Mouse (Mus musculus) heart, embryonic 15.5 days (tissue): ENCODE measurements around the gene Slc28a3. TPM values are rescaled to one million over a fixed set of nuclear protein-coding genes. Genes with fewer than 3 reads are reported as not detected.
A peak's percentile ranks its signal among the peaks of the same experiment; 100 is the strongest.

Source experiments
- ATAC-seq: fragments of 200-750 bp; cut with Nextera tagmentation; replicated peaks from 2 replicates; pipeline ENCODE4 v1.8.0; 2017; ENCODE audit warnings: low read depth, moderate TSS enrichment; ENCODE audit not compliant: insufficient number of reproducible peaks, insufficient read depth, low FRiP score
- H3K27ac ChIP-seq: fragments of 300-500 bp; sonication (generic); 2 replicates; pipeline ENCODE4 v1.5.1; 2015; ENCODE audit warnings: mild to moderate bottlenecking, inconsistent platforms
- H3K27me3 ChIP-seq: fragments of 300-500 bp; sonication (generic); 2 replicates; pipeline ENCODE4 v1.6.1; 2015; ENCODE audit warnings: inconsistent platforms
- H3K36me3 ChIP-seq: fragments of 300-500 bp; sonication (generic); 2 replicates; pipeline ENCODE4 v1.6.1; 2015; ENCODE audit warnings: mild to moderate bottlenecking, inconsistent platforms
- H3K4me1 ChIP-seq: fragments of 300-500 bp; sonication (generic); replicated peaks from 2 replicates; pipeline ENCODE4 v1.6.1; 2015; ENCODE audit warnings: inconsistent platforms
- H3K4me2 ChIP-seq: fragments of 300-500 bp; sonication (generic); 2 replicates; pipeline ENCODE4 v1.6.1; 2015; ENCODE audit warnings: inconsistent platforms, mild to moderate bottlenecking, moderate library complexity
- H3K4me3 ChIP-seq: fragments of 300-500 bp; sonication (generic); 2 replicates; pipeline ENCODE4 v1.5.1; 2015; ENCODE audit warnings: mild to moderate bottlenecking, inconsistent platforms
- H3K9ac ChIP-seq: fragments of 300-500 bp; sonication (generic); 2 replicates; pipeline ENCODE4 v1.6.1; 2015; ENCODE audit warnings: mild to moderate bottlenecking, inconsistent platforms
- H3K9me3 ChIP-seq: fragments of 300-500 bp; sonication (generic); replicated peaks from 2 replicates; pipeline ENCODE4 v1.6.1; 2016; ENCODE audit warnings: inconsistent platforms
- WGBS: fragments of 180-500 bp; shearing (Covaris S2); methylation state at CpG from one replicate; pipeline ENCODE4 v1.1.7; 2015; ENCODE audit warnings: mixed read lengths; 5-methylcytosine and 5-hydroxymethylcytosine counted together
- polyA plus RNA-seq: library from polyadenylated mRNA; unstranded; fragments of >200 nt; fragmentation: Nextera tagmentation; extraction: Ambion mirVana; gene quantifications from 2 replicates; pipeline ENCODE4 v1.2.1, GENCODE M21; 2015

Slc28a3 gene
- polyA plus RNA-seq, 1 experiment from 2014 or later, result 0.05 TPM

DNA sequence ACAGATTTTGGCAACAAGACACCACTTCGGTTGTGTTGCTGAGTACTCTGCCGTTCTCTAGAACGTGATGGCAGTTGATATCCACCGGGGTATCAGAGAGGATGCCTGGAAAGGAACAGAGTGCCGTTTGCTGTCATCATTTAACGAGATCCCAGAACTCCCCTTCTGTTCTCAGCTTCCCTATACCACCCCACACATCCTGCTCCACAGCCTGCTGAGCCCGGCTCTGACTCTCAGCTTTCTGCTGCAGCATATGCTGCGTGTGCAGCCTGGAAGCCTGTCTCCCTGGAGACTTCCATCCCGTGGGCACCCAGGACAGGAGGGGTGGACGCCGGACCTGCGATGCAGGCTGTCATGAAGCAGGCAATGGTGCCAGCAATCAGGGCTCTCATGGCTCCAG is 52.5 kb downstream of the Slc28a3 start:
- Histone ChIP-seq H3K27ac (no peak overlapping the region), H3K9me3 (no peaks in the 10 kb centered on the region), H3K9ac (no peak overlapping the region), H3K4me1 (no peaks in the 10 kb centered on the region), H3K4me3 (no peak overlapping the region), H3K27me3 (no peaks in the 10 kb centered on the region), H3K4me2 (no peak overlapping the region), H3K36me3 (no peaks in the 10 kb centered on the region)
- ATAC-seq, result no peak
- 62% methylated on average over 12 of the region's 12 CpGs for WGBS

DNA sequence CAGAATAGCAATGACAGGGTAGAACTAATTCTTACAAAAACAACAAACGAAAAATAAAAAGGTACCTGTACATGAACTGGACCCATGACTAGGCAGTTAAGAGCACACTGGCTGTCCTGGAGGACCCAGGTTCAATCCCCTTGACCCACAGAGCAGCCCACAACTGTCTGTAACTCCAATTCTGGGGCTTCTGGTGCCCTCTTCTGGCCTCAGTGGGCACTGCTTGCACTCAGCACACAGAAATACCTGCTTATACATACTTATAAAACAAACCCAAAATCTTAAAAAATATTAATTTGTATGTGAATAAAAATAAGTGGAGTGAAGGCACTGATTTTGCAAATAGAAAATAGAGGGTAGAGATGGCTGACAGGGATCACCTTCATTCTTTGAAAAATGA is 54.7 kb downstream of the Slc28a3 start:
- Histone ChIP-seq H3K4me2 (no peak overlapping the region), H3K27me3 (no peaks in the 10 kb centered on the region), H3K27ac (no peak overlapping the region), H3K4me3 (no peak overlapping the region), H3K36me3 (no peaks in the 10 kb centered on the region), H3K4me1 (no peaks in the 10 kb centered on the region), H3K9me3 (no peaks in the 10 kb centered on the region), H3K9ac (no peak overlapping the region)
- ATAC-seq, result no peak
- 75% methylated on average over 1 of the region's 1 CpGs for WGBS

DNA sequence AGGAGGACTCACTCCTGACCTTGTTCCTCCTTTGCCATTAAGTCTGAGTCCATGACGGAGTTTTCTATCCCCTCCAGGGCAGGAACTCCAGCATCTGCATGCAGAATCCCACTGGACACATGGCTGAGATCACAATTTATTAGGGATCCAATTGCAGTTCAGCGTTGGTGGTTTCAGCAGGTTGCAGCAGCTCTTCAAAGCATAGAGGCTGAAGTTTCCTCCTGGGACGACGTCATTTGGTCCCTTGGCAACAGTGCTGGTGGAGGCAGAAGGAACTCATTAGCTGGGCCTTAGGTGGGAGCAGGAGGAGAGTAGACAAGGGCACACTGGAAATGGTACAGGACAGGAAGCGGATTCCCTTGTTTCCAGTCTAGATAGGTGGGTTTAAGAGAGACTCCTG is 55.1 kb downstream of the Slc28a3 start:
- WGBS, result 65% methylated on average over 5 of the region's 5 CpGs
- no peaks in the 10 kb centered on the region for H3K9me3 ChIP-seq
- H3K4me3 ChIP-seq, result no peak overlapping the region
- H3K4me2 ChIP-seq, result no peak overlapping the region
- H3K27ac ChIP-seq, result no peak overlapping the region
- no peaks in the 10 kb centered on the region for H3K27me3 ChIP-seq
- H3K4me1 ChIP-seq, result no peaks in the 10 kb centered on the region
- ATAC-seq, result no peak
- no peak overlapping the region for H3K9ac ChIP-seq
- H3K36me3 ChIP-seq, result no peaks in the 10 kb centered on the region

DNA sequence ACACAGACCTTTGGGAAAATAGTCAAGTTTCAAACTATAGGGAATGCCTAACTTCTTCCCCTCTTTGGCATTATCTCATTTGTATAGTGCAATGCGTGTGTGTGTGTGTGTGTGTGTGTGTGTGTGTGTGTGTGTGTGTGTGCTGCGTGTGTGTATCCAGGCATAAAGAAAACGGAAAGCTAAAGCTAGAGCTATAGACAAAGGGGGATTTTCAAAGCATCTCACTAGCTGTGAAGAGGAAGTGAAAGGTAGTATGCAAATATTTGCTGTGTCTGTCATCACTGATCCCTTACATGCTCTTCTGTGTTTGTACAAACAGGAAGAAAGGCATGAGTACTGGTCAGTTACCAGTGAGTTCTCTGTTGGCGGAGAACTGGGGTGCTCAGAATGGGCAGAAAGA is 58.8 kb downstream of the Slc28a3 start:
- Histone ChIP-seq H3K27ac (no peak overlapping the region), H3K9me3 (no peaks in the 10 kb centered on the region), H3K4me2 (no peak overlapping the region), H3K36me3 (no peaks in the 10 kb centered on the region), H3K4me3 (no peak overlapping the region), H3K27me3 (no peaks in the 10 kb centered on the region), H3K9ac (no peak overlapping the region), H3K4me1 (no peaks in the 10 kb centered on the region)
- ATAC-seq, result no peak
- WGBS, result 92% methylated on average over 4 of the region's 4 CpGs

DNA sequence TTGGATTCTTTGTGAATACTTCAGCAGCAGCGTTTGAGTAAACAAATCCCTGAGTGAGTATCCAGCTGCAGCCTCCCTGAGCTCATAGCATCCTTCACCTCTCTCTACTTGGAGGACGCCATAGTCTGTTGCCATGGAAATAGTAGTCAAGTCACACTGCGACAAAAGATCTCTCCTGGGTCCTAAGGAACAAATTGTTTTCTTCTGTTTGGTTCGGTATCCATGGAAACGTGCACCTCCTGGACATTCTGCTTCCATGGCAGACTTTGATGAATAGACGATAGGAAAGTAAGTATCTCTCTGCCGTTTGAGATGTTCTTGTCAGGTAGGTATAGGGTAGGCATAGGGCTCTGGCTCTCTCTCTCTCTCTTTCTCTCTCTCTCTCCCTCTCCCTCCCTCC is 63.1 kb downstream of the Slc28a3 start:
- Histone ChIP-seq H3K4me1 (0 out of 2 replicates have a peak, but pooled peaks cover 2% of the 10 kb centered on the region), H3K27ac (no peak overlapping the region), H3K27me3 (peaks cover 19% of the 10 kb centered on the region), H3K9me3 (no peaks in the 10 kb centered on the region), H3K36me3 (no peaks in the 10 kb centered on the region), H3K4me3 (no peak overlapping the region), H3K4me2 (no peak overlapping the region), H3K9ac (no peak overlapping the region)
- no peak for ATAC-seq
- WGBS, result 45% methylated on average over 7 of the region's 7 CpGs

DNA sequence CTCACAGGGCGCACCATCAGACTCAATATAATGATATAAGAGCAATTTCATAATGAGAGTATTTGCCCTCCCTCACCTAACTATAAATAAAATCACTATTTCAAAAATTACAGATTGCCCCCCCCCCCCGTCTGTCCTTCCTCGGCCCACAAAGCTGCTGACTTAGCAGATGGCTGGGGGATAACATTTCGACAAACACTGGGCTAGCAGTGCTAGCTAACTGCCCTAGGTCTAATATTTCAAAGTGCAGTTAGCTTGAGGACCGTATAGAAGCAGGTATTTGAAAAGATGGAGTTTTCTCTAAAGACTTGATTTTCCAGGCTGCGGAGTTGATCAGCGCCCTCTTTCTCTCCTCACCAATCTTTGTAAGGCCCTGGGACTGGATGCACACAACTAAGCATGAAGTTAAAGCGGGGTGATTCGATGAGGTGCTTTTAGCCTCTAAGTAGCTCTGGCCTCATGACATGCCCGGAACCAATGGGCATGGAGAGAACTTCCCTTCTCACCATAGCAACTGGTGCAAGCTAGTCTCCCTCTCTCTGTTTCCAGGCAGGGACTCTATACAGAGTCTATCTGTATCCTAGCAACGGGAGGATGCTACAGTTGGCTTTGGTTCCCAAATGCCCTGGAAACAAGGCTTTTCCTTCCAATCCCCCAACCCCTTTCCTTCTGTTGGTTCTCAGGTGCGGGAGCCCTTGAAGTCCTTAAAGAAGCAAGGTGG is 66.8 kb downstream of the Slc28a3 start:
- H3K9me3 ChIP-seq, result no peaks in the 10 kb centered on the region
- H3K4me1 ChIP-seq, result 0 out of 2 replicates have a peak, but pooled peaks cover 2% of the 10 kb centered on the region
- peaks cover 19% of the 10 kb centered on the region for H3K27me3 ChIP-seq
- no peak overlapping the region for H3K27ac ChIP-seq
- no peak overlapping the region for H3K4me3 ChIP-seq
- no peaks in the 10 kb centered on the region for H3K36me3 ChIP-seq
- no peak overlapping the region for H3K9ac ChIP-seq
- 62% methylated on average over 12 of the region's 12 CpGs for WGBS
- no peak overlapping the region for H3K4me2 ChIP-seq
- no peak for ATAC-seq

- no peak overlapping the region for H3K9ac ChIP-seq
- no peaks in the 10 kb centered on the region for H3K9me3 ChIP-seq
- peaks cover 19% of the 10 kb centered on the region for H3K27me3 ChIP-seq
- no peak overlapping the region for H3K4me3 ChIP-seq
- 0 out of 2 replicates have a peak, but pooled peaks have one; percentile 74 for ATAC-seq
- H3K36me3 ChIP-seq, result no peaks in the 10 kb centered on the region
- WGBS, result 35% methylated on average over 7 of the region's 7 CpGs
- no peak overlapping the region for H3K27ac ChIP-seq
- H3K4me2 ChIP-seq, result no peak overlapping the region
- 0 out of 2 replicates have a peak, but pooled peaks cover 2% of the 10 kb centered on the region for H3K4me1 ChIP-seq
These were observed 67.6 kb downstream of the Slc28a3 start for GRCm38 (mm10) chr13:58543066-58543465.

DNA sequence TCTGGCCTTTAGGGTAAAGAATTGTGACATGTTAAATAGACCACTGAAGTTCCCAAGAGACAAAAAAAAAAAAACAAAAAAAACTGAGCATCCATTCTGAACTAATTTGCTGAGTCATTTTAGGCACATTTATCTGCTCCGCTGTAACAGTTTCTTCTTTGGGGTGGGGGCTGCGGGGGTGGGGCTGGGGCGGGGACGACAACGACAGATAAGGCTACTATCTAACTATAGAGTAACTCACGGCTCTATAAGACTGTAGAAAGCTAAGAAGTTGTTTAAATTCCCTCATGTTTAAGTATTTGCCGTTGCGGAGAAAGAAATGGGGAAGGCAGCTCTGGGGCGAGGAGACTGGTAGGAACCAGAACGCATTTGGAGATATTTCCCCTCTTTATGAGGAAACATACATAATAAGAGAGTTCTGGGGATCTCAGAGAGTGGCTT is 68.1 kb downstream of the Slc28a3 start:
- H3K9ac ChIP-seq, result no peak overlapping the region
- no peaks in the 10 kb centered on the region for H3K36me3 ChIP-seq
- H3K27ac ChIP-seq, result no peak overlapping the region
- peaks cover 19% of the 10 kb centered on the region for H3K27me3 ChIP-seq
- H3K9me3 ChIP-seq, result no peaks in the 10 kb centered on the region
- no peak overlapping the region for H3K4me3 ChIP-seq
- no peak overlapping the region for H3K4me2 ChIP-seq
- WGBS, result 69% methylated on average over 10 of the region's 10 CpGs
- H3K4me1 ChIP-seq, result 0 out of 2 replicates have a peak, but pooled peaks cover 6% of the 10 kb centered on the region
- no peak for ATAC-seq

GRCm38 (mm10) chr13:58542167-58542566 is 68.5 kb downstream of the Slc28a3 start:
- Histone ChIP-seq H3K36me3 (no peaks in the 10 kb centered on the region), H3K9ac (no peak overlapping the region), H3K9me3 (no peaks in the 10 kb centered on the region), H3K27ac (no peak overlapping the region), H3K27me3 (peaks cover 19% of the 10 kb centered on the region), H3K4me2 (no peak overlapping the region), H3K4me3 (no peak overlapping the region), H3K4me1 (0 out of 2 replicates have a peak, but pooled peaks cover 6% of the 10 kb centered on the region)
- 75% methylated on average over 8 of the region's 8 CpGs for WGBS
- no peak for ATAC-seq

DNA sequence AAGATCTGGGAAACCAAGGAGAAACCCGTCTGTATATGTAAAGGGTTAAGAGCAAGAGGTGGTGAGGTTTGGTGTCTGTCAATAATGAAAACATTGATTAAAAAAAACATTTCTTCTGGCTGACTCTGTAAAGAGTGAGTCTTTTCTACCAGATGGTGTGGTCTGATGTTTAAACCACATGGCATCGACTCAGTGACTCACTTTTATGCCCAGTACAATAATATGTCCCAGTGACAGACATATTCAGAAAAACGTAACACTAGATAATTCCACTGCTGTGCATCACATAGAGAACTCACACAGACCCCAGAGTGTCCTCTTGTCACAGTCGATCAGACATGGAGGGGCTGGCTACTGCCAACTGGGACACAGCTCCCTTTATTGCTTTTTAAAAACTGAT is 69.1 kb downstream of the Slc28a3 start:
- Histone ChIP-seq H3K4me1 (0 out of 2 replicates have a peak, but pooled peaks cover 6% of the 10 kb centered on the region), H3K9ac (no peak overlapping the region), H3K4me3 (no peak overlapping the region), H3K36me3 (no peaks in the 10 kb centered on the region), H3K4me2 (no peak overlapping the region), H3K27me3 (peaks cover 19% of the 10 kb centered on the region), H3K27ac (no peak overlapping the region), H3K9me3 (no peaks in the 10 kb centered on the region)
- WGBS, result 83% methylated on average over 4 of the region's 4 CpGs
- ATAC-seq, result no peak

GRCm38 (mm10) chr13:58538966-58539365 is 71.7 kb downstream of the Slc28a3 start:
- Histone ChIP-seq H3K9me3 (no peaks in the 10 kb centered on the region), H3K27ac (no peak overlapping the region), H3K4me2 (no peak overlapping the region), H3K9ac (no peak overlapping the region), H3K36me3 (no peaks in the 10 kb centered on the region), H3K4me1 (0 out of 2 replicates have a peak, but pooled peaks cover 6% of the 10 kb centered on the region), H3K4me3 (no peak overlapping the region), H3K27me3 (no peaks in the 10 kb centered on the region)
- WGBS, result 68% methylated on average over 7 of the region's 7 CpGs
- no peak for ATAC-seq

DNA sequence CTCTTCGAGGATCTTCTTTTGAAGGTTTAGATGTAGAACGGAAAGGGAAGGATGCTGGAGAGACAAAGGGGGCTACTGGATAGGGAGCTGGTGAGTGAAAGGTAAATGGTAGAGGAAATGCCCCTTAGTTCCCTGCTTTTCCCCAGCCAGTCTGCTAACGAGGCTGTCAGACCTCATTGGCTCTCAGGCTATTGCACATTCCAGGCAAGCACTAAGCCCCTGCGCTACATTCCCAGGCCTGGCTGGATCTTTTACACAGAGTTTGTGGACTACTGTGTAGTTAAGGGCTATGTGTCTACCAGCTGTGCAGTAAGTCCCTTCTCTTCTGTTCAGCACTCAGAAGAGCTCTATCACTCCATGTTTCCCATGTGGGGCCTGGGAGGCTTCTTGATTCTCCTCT is 72.3 kb downstream of the Slc28a3 start:
- ATAC-seq, result no peak

More for the DNA sequence above, 72.3 kb downstream of the Slc28a3 start:
- H3K9ac ChIP-seq, result no peak overlapping the region
- H3K27me3 ChIP-seq, result no peaks in the 10 kb centered on the region
- no peaks in the 10 kb centered on the region for H3K9me3 ChIP-seq
- no peak overlapping the region for H3K4me3 ChIP-seq
- H3K4me2 ChIP-seq, result no peak overlapping the region
- H3K4me1 ChIP-seq, result 0 out of 2 replicates have a peak, but pooled peaks cover 6% of the 10 kb centered on the region
- WGBS, result 49% methylated on average over 4 of the region's 4 CpGs
- no peak overlapping the region for H3K27ac ChIP-seq
- H3K36me3 ChIP-seq, result no peaks in the 10 kb centered on the region
